Mouse (Mus musculus): ENCODE results near the gene Platr17.

DNA sequence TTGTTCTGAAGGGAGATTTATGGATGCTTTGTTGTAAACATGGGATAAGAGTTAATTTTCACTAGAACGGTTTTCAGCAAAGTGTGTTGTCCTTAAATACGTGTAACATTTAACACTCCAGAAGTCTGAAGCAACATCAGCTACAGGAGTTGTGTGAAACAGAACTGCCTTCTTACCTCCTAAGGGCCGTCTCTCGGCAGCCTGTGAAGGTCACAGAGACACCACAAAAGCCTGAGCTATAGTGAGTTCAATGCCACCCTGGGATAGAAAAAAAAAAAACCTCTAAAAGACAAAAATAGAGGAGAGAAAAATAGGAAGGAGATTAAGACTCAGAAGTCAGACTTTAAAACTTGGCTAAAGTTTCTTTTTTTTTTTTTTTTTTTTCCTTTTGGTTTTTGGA, 2.9 kb upstream of the Platr17 start:
- TF ChIP-seq POLR2A (IDR thresholded peaks at IDR 0.05; ENCODE audit: borderline replicate concordance, extremely low read depth, low read depth, low read length) = no peak
- TF ChIP-seq CTCF (IDR thresholded peaks at IDR 0.05; ENCODE audit: insufficient read depth, low read length) = no peak
